8 mouse cellular contexts compared by ENCODE assay signal in genomic region chr19:41911178-41912073, GRCm38 (mm10). TPM values are rescaled to one million over a fixed set of nuclear protein-coding genes. Genes with fewer than 3 reads are reported as not detected.
DNase-seq lines count a peak whose midpoint lies in the region; ATAC-seq lines count a peak whose summit lies in the region.

Pgam1 (plus strand) TSS chr19:41911923.

- peak within 1 kb of the TSS; percentile 88 for H3K4me3 ChIP-seq in forebrain, embryonic 14.5 days (ENCODE audit: low read depth, low read length)
- H3K4me3 ChIP-seq in neural tube, embryonic 15.5 days (replicated peaks): peak within 1 kb of the TSS; percentile 74

- intact Hi-C loops in heart, postnatal 14 days (cut with DNase I): loop anchor here (5.0 kb wide), 1 partner anchor 111 kb away; no protein-coding TSS in a partner anchor

- DNase-seq in ES-CJ7 (ENCODE audit: low read depth, low spot score): peak; percentile 99
- DNase-seq in cerebellum, adult 11 months: peak; percentile 97
- peak; percentile 99 for DNase-seq in forebrain, embryonic 14.5 days (ENCODE audit: low spot score)
- peak; percentile 97 to 99 for DNase-seq in heart, postnatal 14 days
- peak; percentile 96 for DNase-seq in layer of hippocampus, adult 11-12 months (ENCODE audit: low spot score)
- DNase-seq in lung, adult 18-20 months: peak; percentile 96 to 97
- DNase-seq in testis, postnatal 14 days (ENCODE audit: low spot score): peak; percentile 97

- peak within 1 kb of the TSS; percentile 81 for H3K27ac ChIP-seq in forebrain, embryonic 14.5 days (ENCODE audit: low read depth, low read length)
- H3K27ac ChIP-seq in neural tube, embryonic 15.5 days (replicated peaks): peak within 1 kb of the TSS; percentile 90

- WGBS in forebrain, embryonic 14.5 days: 5% methylated on average over 54 of the region's 54 CpGs
- 5% methylated on average over 52 of the region's 54 CpGs for WGBS in neural tube, embryonic 15.5 days

- no peaks in the 10 kb centered on the region for H3K27me3 ChIP-seq in forebrain, embryonic 14.5 days (replicated peaks; ENCODE audit: control insufficient read depth, insufficient read depth, low read length)
- H3K27me3 ChIP-seq in neural tube, embryonic 15.5 days (replicated peaks): no peaks in the 10 kb centered on the region

- ATAC-seq in forebrain, embryonic 14.5 days: peak; percentile 96
- peak; percentile 93 for ATAC-seq in neural tube, embryonic 15.5 days (ENCODE audit: low FRiP score)

- peak within 1 kb of the TSS; percentile 89 for H3K4me2 ChIP-seq in forebrain, embryonic 14.5 days (ENCODE audit: low read length)
- peak within 1 kb of the TSS; percentile 92 for H3K4me2 ChIP-seq in neural tube, embryonic 15.5 days

- peaks cover 19% of the 10 kb centered on the region for H3K4me1 ChIP-seq in forebrain, embryonic 14.5 days (ENCODE audit: control insufficient read depth, insufficient read depth, low read length)
- H3K4me1 ChIP-seq in neural tube, embryonic 15.5 days: peaks cover 29% of the 10 kb centered on the region

- no peaks in the 10 kb centered on the region for H3K9me3 ChIP-seq in forebrain, embryonic 14.5 days (replicated peaks; ENCODE audit: control insufficient read depth, low read length)
- H3K9me3 ChIP-seq in neural tube, embryonic 15.5 days (replicated peaks): no peaks in the 10 kb centered on the region

- peaks cover 8% of the 10 kb centered on the region for H3K36me3 ChIP-seq in forebrain, embryonic 14.5 days (ENCODE audit: control insufficient read depth, insufficient read depth, low read length)
- H3K36me3 ChIP-seq in neural tube, embryonic 15.5 days: peaks cover 13% of the 10 kb centered on the region

- H3K9ac ChIP-seq in forebrain, embryonic 14.5 days (ENCODE audit: low read length): peak within 1 kb of the TSS; percentile 88
- H3K9ac ChIP-seq in neural tube, embryonic 15.5 days (replicated peaks): peak within 1 kb of the TSS; percentile 87

RNA-seq across cellular contexts. Expression of gene Pgam1, which starts in this region (rescaled TPM):
- polyA plus RNA-seq in forebrain, embryonic 14.5 days (2014; fragmentation: Nextera tagmentation; extraction: Ambion mirVana): 505 and 522 TPM in 2 replicates
- 100 to 1,000 TPM; 115 to 131 TPM for total RNA-seq in heart, postnatal 14 days (2021)
- 540 and 577 TPM in 2 replicates for polyA plus RNA-seq in neural tube, embryonic 15.5 days (2015; fragmentation: Nextera tagmentation; extraction: Ambion mirVana)

Comparison
In these comparisons a context has a peak if more than half of its experiments do, and no peak if none do; other contexts are left out.
1. Peak in every context shown above with its lines: DNase-seq, ATAC-seq, H3K4me3 ChIP-seq and H3K27ac ChIP-seq.